Mouse (Mus musculus) cerebellum, postnatal 14 days (tissue): ENCODE results near the gene Des.

Source experiments
- DNase-seq, 2 experiments: peaks; one replicate each; pipeline ENCODE4 v3.0.0; 2021; ENCODE audit warnings: mixed read lengths in 2 of 2

Gene Des

GRCm38 (mm10) chr1:75360112-75361031 is at the start of gene Des:
Gene Des, plus strand, starts transcription at chr1:75360329.
- DNase-seq: peak in 1 of 2 experiments; percentile 49

- DNase-seq: no peak
Observed at GRCm38 (mm10) chr1:75311694-75312093, 48.4 kb upstream of the Des start.

GRCm38 (mm10) chr1:75315011-75315410 is 45.1 kb upstream of the Des start:
- peak; percentile 9 to 20 for DNase-seq

GRCm38 (mm10) chr1:75315456-75316365 is 44.4 kb upstream of the Des start:
- DNase-seq: peak; percentile 20 to 36

GRCm38 (mm10) chr1:75316861-75317240 is 43.3 kb upstream of the Des start:
- DNase-seq: peak; percentile 86 to 87

GRCm38 (mm10) chr1:75317241-75318201 is 42.6 kb upstream of the Des start, which contains the start of gene Dnpep:
Gene Dnpep, minus strand, starts transcription at chr1:75317990.
- DNase-seq: peak; percentile 100

GRCm38 (mm10) chr1:75318301-75318700 is 41.8 kb upstream of the Des start:
- DNase-seq: peak in 1 of 2 experiments; percentile 21

- no peak for DNase-seq
Observed at GRCm38 (mm10) chr1:75318736-75319135, 41.4 kb upstream of the Des start.

- no peak for DNase-seq
Observed at GRCm38 (mm10) chr1:75319166-75319565, 41.0 kb upstream of the Des start.

- no peak for DNase-seq
Observed at GRCm38 (mm10) chr1:75327461-75327860, 32.7 kb upstream of the Des start.

- no peak for DNase-seq
Observed at GRCm38 (mm10) chr1:75331271-75331670, 28.9 kb upstream of the Des start.

GRCm38 (mm10) chr1:75336461-75336860 is 23.7 kb upstream of the Des start:
- no peak for DNase-seq

- DNase-seq: no peak
Observed at GRCm38 (mm10) chr1:75337097-75337496, 23.0 kb upstream of the Des start.

GRCm38 (mm10) chr1:75338091-75338694 is 21.9 kb upstream of the Des start:
- DNase-seq: peak in 1 of 2 experiments; percentile 22

- no peak for DNase-seq
Observed at GRCm38 (mm10) chr1:75339337-75339736, 20.8 kb upstream of the Des start.

- no peak for DNase-seq
Observed at GRCm38 (mm10) chr1:75340519-75340918, 19.6 kb upstream of the Des start.

GRCm38 (mm10) chr1:75342874-75343416 is 17.2 kb upstream of the Des start:
- peak; percentile 81 to 85 for DNase-seq

GRCm38 (mm10) chr1:75344291-75345035 is 15.7 kb upstream of the Des start:
- no peak for DNase-seq

GRCm38 (mm10) chr1:75345036-75345935 is 14.8 kb upstream of the Des start:
- DNase-seq: no peak
